Mouse (Mus musculus) kidney, postnatal 4 days (tissue): ENCODE measurements around the gene Senp1.
A peak's percentile ranks its signal among the peaks of the same experiment; 100 is the strongest.

Experiments used
- DNase-seq, 2 experiments: peaks; one replicate each; pipeline ENCODE4 v3.0.0; 2021; ENCODE audit warnings: mixed read lengths in 2 of 2

Gene Senp1

GRCm38 (mm10) chr15:98043967-98044366, 49.6 kb downstream of the Senp1 start:
- no peak for DNase-seq

GRCm38 (mm10) chr15:98042508-98042907, 51.0 kb downstream of the Senp1 start:
- DNase-seq, result no peak

- no peak for DNase-seq
Measured at GRCm38 (mm10) chr15:98039682-98040081, 53.9 kb downstream of the Senp1 start.

- no peak for DNase-seq
Measured at GRCm38 (mm10) chr15:98036578-98036977, 57.0 kb downstream of the Senp1 start.

GRCm38 (mm10) chr15:98035076-98035755, 58.3 kb downstream of the Senp1 start:
- no peak for DNase-seq

- no peak for DNase-seq
Measured at GRCm38 (mm10) chr15:98033233-98033748, 60.3 kb downstream of the Senp1 start.

- DNase-seq, result no peak
Measured at GRCm38 (mm10) chr15:98029798-98030197, 63.7 kb downstream of the Senp1 start.

GRCm38 (mm10) chr15:98026967-98027904, 66.3 kb downstream of the Senp1 start:
- no peak for DNase-seq

GRCm38 (mm10) chr15:98025611-98026010, 67.9 kb downstream of the Senp1 start:
- peak; percentile 32 to 48 for DNase-seq

- DNase-seq, result peak; percentile 18 to 57
Measured at GRCm38 (mm10) chr15:98023137-98023536, 70.4 kb downstream of the Senp1 start.

GRCm38 (mm10) chr15:98021886-98022285, 71.7 kb downstream of the Senp1 start:
- no peak for DNase-seq

- no peak for DNase-seq
Measured at GRCm38 (mm10) chr15:98019047-98019446, 74.5 kb downstream of the Senp1 start.

GRCm38 (mm10) chr15:98017925-98018324, 75.6 kb downstream of the Senp1 start:
- no peak for DNase-seq

GRCm38 (mm10) chr15:98012810-98013209, 80.7 kb downstream of the Senp1 start:
- DNase-seq, result no peak

GRCm38 (mm10) chr15:98005181-98005580, 88.4 kb downstream of the Senp1 start:
- no peak for DNase-seq

- no peak for DNase-seq
Measured at GRCm38 (mm10) chr15:98004740-98005159, 88.8 kb downstream of the Senp1 start.

- peak; percentile 40 to 61 for DNase-seq
Measured at GRCm38 (mm10) chr15:98003822-98004739, 89.5 kb downstream of the Senp1 start, which contains the start of gene Col2a1. Gene Col2a1, minus strand, starts transcription at chr15:98004695.

GRCm38 (mm10) chr15:98002991-98003821, 90.3 kb downstream of the Senp1 start:
- DNase-seq, result peak; percentile 68 to 75

- DNase-seq, result peak in 1 of 2 experiments; percentile 49
Measured at GRCm38 (mm10) chr15:98002113-98002990, 91.2 kb downstream of the Senp1 start.
